Mouse (Mus musculus) CH12.LX (cell line): ENCODE data around the gene Prokr1. TPM values are rescaled to one million over a fixed set of nuclear protein-coding genes. Genes with fewer than 3 reads are reported as not detected.

Experiments used
- DNase-seq: peaks from one replicate; pipeline ENCODE4 v3.0.0-alpha.2; 2013; ENCODE audit errors: extremely low read depth
- H3K27ac ChIP-seq: 2 replicates; pipeline ENCODE4 v1.5.1; 2012; ENCODE audit warnings: low read depth, mild to moderate bottlenecking, control low read depth, moderate library complexity; ENCODE audit not compliant: insufficient read depth
- H3K27me3 ChIP-seq: replicated peaks from 2 replicates; pipeline ENCODE3; 2012; ENCODE audit warnings: inconsistent platforms
- H3K36me3 ChIP-seq, 2 experiments: replicated peaks in 1 of 2; 2 replicates each; pipeline versions ENCODE3 to v1.6.1; 2012; ENCODE audit warnings: inconsistent platforms in 1 of 2, low read length in 1 of 2, mild to moderate bottlenecking in 1 of 2, mixed read lengths in 1 of 2, moderate library complexity in 1 of 2; ENCODE audit not compliant: control insufficient read depth in 1 of 2, insufficient read depth in 1 of 2
- H3K4me1 ChIP-seq, 2 experiments: 2 replicates each; pipeline ENCODE4 v1.6.1; 2012; ENCODE audit warnings: inconsistent platforms in 1 of 2, moderate library complexity in 1 of 2; ENCODE audit not compliant: insufficient read depth in 2 of 2, control insufficient read depth in 1 of 2
- H3K4me2 ChIP-seq: 2 replicates; pipeline ENCODE4 v1.6.1; 2012; ENCODE audit warnings: low read depth, mild to moderate bottlenecking, control low read depth; ENCODE audit not compliant: poor library complexity, insufficient read depth, severe bottlenecking
- H3K4me3 ChIP-seq, 3 experiments: fragments of 150-350 bp in 1 of 3; sonication (generic) in 1 of 3; replicated peaks in 1 of 3; 2 replicates each; pipeline versions ENCODE3 to v1.5.1; 2011 to 2012; ENCODE audit warnings: low read depth in 2 of 3, low read length in 2 of 3, mild to moderate bottlenecking in 2 of 3, moderate library complexity in 2 of 3, control low read depth in 1 of 3, improper control_type of control experiment in 1 of 3, inconsistent platforms in 1 of 3, mixed read lengths in 1 of 3; ENCODE audit not compliant: poor library complexity in 1 of 3
- H3K79me2 ChIP-seq: replicated peaks from 2 replicates; pipeline ENCODE4 v1.6.1; 2012; ENCODE audit warnings: mild to moderate bottlenecking, moderate library complexity; ENCODE audit not compliant: control insufficient read depth, poor library complexity, insufficient read depth, severe bottlenecking; ENCODE audit errors: extremely low read depth
- H3K9ac ChIP-seq: 2 replicates; pipeline ENCODE4 v1.6.1; 2012; ENCODE audit warnings: low read depth, mild to moderate bottlenecking, control low read depth, moderate library complexity; ENCODE audit not compliant: insufficient read depth
- H3K9me3 ChIP-seq: replicated peaks from 2 replicates; pipeline ENCODE3; 2012; ENCODE audit warnings: low read length, inconsistent platforms, mixed read lengths
- CTCF ChIP-seq, 2 experiments: IDR thresholded peaks in 1 of 2; conservative IDR thresholded peaks in 1 of 2; 2 replicates each; pipeline ENCODE4 v1.5.1; 2011 to 2012; ENCODE audit warnings: low read depth in 2 of 2, low read length in 2 of 2, improper control_type of control experiment in 1 of 2, inconsistent platforms in 1 of 2, mild to moderate bottlenecking in 1 of 2, moderate library complexity in 1 of 2
- EP300 ChIP-seq: IDR thresholded peaks from 2 replicates; pipeline ENCODE4 v1.6.1; 2011; ENCODE audit warnings: low read length, improper control_type of control experiment
- GABPA ChIP-seq: IDR thresholded peaks from 2 replicates; pipeline ENCODE4 v1.6.1; 2012; ENCODE audit warnings: low read depth, low read length, improper control_type of control experiment, inconsistent platforms; ENCODE audit not compliant: insufficient replicate concordance
- HCFC1 ChIP-seq: IDR thresholded peaks from 2 replicates; pipeline ENCODE4 v1.6.1; 2012; ENCODE audit warnings: low read depth, mild to moderate bottlenecking, inconsistent platforms, low read length, improper control_type of control experiment
- JUND ChIP-seq: conservative IDR thresholded peaks from 2 replicates; pipeline ENCODE4 v1.6.1; 2011; ENCODE audit warnings: low read depth, low read length, improper control_type of control experiment
- MAX ChIP-seq: IDR thresholded peaks from 2 replicates; pipeline ENCODE4 v1.6.1; 2011; ENCODE audit warnings: low read length, improper control_type of control experiment
- MAZ ChIP-seq: IDR thresholded peaks from 2 replicates; pipeline ENCODE4 v1.6.1; 2012; ENCODE audit warnings: low read depth, mild to moderate bottlenecking, inconsistent platforms, low read length, improper control_type of control experiment, moderate library complexity
- MXI1 ChIP-seq: IDR thresholded peaks from 2 replicates; pipeline ENCODE4 v1.6.1; 2011; ENCODE audit warnings: mild to moderate bottlenecking, low read depth, low read length, improper control_type of control experiment
- NRF1 ChIP-seq: IDR thresholded peaks from 2 replicates; pipeline ENCODE4 v1.6.1; 2014; ENCODE audit warnings: low read depth, mild to moderate bottlenecking, inconsistent platforms, low read length, improper control_type of control experiment, moderate library complexity
- PAX5 ChIP-seq: IDR thresholded peaks from 2 replicates; pipeline ENCODE4 v1.6.1; 2012; ENCODE audit warnings: low read length, inconsistent platforms, mixed read lengths
- POLR2AphosphoS2 ChIP-seq: IDR thresholded peaks from 2 replicates; pipeline ENCODE4 v1.6.1; 2011; ENCODE audit warnings: low read depth, low read length, improper control_type of control experiment
- SIN3A ChIP-seq: IDR thresholded peaks from 2 replicates; pipeline ENCODE4 v1.6.1; 2012; ENCODE audit warnings: low read length, improper control_type of control experiment, inconsistent platforms
- SMC3 ChIP-seq: IDR thresholded peaks from 2 replicates; pipeline ENCODE4 v1.6.1; 2011; ENCODE audit warnings: low read depth, low read length, improper control_type of control experiment
- TCF12 ChIP-seq: IDR thresholded peaks from 2 replicates; pipeline ENCODE4 v1.6.1; 2014; ENCODE audit warnings: low read depth, mild to moderate bottlenecking, inconsistent platforms, low read length, improper control_type of control experiment
- UBTF ChIP-seq: IDR thresholded peaks from 2 replicates; pipeline ENCODE4 v1.6.1; 2012; ENCODE audit warnings: low read depth, mild to moderate bottlenecking, inconsistent platforms, low read length, improper control_type of control experiment, moderate library complexity
- USF1 ChIP-seq: IDR thresholded peaks from 2 replicates; pipeline ENCODE4 v1.6.1; 2014; ENCODE audit warnings: low read depth, mild to moderate bottlenecking, inconsistent platforms, low read length, improper control_type of control experiment
- dilution Hi-C: fragments of 300-500 bp; cut with MboI; formaldehyde crosslinking; loops from 2 replicates; pipeline ENCODE4 v1.14.3; 2020; ENCODE audit warnings: low sequenced_read_pairs; ENCODE audit not compliant: extremely low pct_unique_long_range_greater_than_20kb, extremely low pct_ligation_motif_present
- in situ Hi-C: fragments of 300-500 bp; cut with MboI; formaldehyde crosslinking; loops from 3 replicates; pipeline ENCODE4 v1.14.3; 2019; ENCODE audit warnings: low sequenced_read_pairs, low pct_ligation_motif_present, low pct_unique_long_range_greater_than_20kb, mixed read lengths
- polyA plus RNA-seq: library from polyadenylated mRNA; unstranded; fragments of >175 nt; gene quantifications from 2 replicates; pipeline ENCODE4 v1.2.1, GENCODE M21; 2012; ENCODE audit warnings: low read depth; ENCODE audit not compliant: insufficient read length
- total RNA-seq, 2 experiments: library from RNA; depleted of rRNA; stranded (reverse); fragments of 300-350 nt in 1 of 2; fragments of >200 nt in 1 of 2; gene quantifications; 2 replicates each; pipeline ENCODE4 v1.2.3; 2012 to 2014

The Prokr1 gene
- total and polyA plus RNA-seq, 3 experiments = 0.08 TPM; not detected in 2

- TF ChIP-seq HCFC1 (no peak), SMC3 (no peak), MAX (0 out of 2 replicates have a peak, but pooled peaks have one; percentile 17), GABPA (no peak), UBTF (no peak), NRF1 (no peak), PAX5 (no peak), EP300 (peak; percentile 71)
Measured at GRCm38 (mm10) chr6:87594188-87594587, 3.6 kb upstream of the Prokr1 start (continued).

GRCm38 (mm10) chr6:87589718-87590393 lies 687 bp downstream of the Prokr1 start:
- no peak overlapping the region for H3K9ac ChIP-seq
- DNase-seq = no peak
- H3K27ac ChIP-seq = no peak overlapping the region

GRCm38 (mm10) chr6:87583991-87584390 lies 6.6 kb downstream of the Prokr1 start:
- in situ Hi-C loops (no loop called here), dilution Hi-C loops (no loop called here)
- no peak for DNase-seq
- peaks cover 11% of the 10 kb centered on the region for H3K27me3 ChIP-seq
- H3K9me3 ChIP-seq = no peaks in the 10 kb centered on the region
- H3K9ac ChIP-seq = no peak overlapping the region
- H3K27ac ChIP-seq = no peak overlapping the region
- no peak for TF ChIP-seq PAX5
- H3K4me1 ChIP-seq = no peaks in the 10 kb centered on the region; a peak in 1 of 4 replicates
- H3K4me2 ChIP-seq = no peak overlapping the region
- H3K36me3 ChIP-seq = no peaks in the 10 kb centered on the region
- no peaks in the 10 kb centered on the region for H3K79me2 ChIP-seq
- no peak overlapping the region for H3K4me3 ChIP-seq

More at GRCm38 (mm10) chr6:87589718-87590393, 687 bp downstream of the Prokr1 start:
- H3K4me1 ChIP-seq = peaks cover 4 to 17% of the 10 kb centered on the region in 2 experiments
- H3K9me3 ChIP-seq = no peaks in the 10 kb centered on the region
- in situ Hi-C loops = no loop called here
- peak overlapping the region; percentile 65; the same call in 1 of the 2 replicates for H3K4me2 ChIP-seq
- peaks cover 11% of the 10 kb centered on the region for H3K27me3 ChIP-seq
- TF ChIP-seq MAZ (no peak), POLR2AphosphoS2 (no peak), SIN3A (no peak)
- H3K4me3 ChIP-seq = no peak overlapping the region
- no peaks in the 10 kb centered on the region for H3K79me2 ChIP-seq
- H3K36me3 ChIP-seq = no peaks in the 10 kb centered on the region
- dilution Hi-C loops = no loop called here

GRCm38 (mm10) chr6:87583183-87583611 lies 7.3 kb downstream of the Prokr1 start:
- no peak for DNase-seq
- H3K9me3 ChIP-seq = no peaks in the 10 kb centered on the region
- no peak overlapping the region for H3K9ac ChIP-seq
- no peaks in the 10 kb centered on the region for H3K36me3 ChIP-seq
- in situ Hi-C loops = no loop called here
- TF ChIP-seq TCF12 = no peak
- no peak for TF ChIP-seq JUND
- TF ChIP-seq USF1 = no peak
- no peak for TF ChIP-seq MXI1
- TF ChIP-seq CTCF (conservative IDR thresholded peaks at IDR 0.05 in 1 of 2, IDR thresholded peaks at IDR 0.05 in 1 of 2; ENCODE audit: low read depth in 2 of 2, low read length in 2 of 2) = no peak
- no peak for TF ChIP-seq SIN3A
- no peak for TF ChIP-seq EP300
- no peaks in the 10 kb centered on the region for H3K79me2 ChIP-seq
- H3K4me2 ChIP-seq = no peak overlapping the region
- H3K27me3 ChIP-seq = peaks cover 9% of the 10 kb centered on the region
- H3K4me1 ChIP-seq = peaks cover 0 to 2% of the 10 kb centered on the region in 2 experiments; a peak in 1 of 4 replicates
- no peak overlapping the region for H3K27ac ChIP-seq
- dilution Hi-C loops = no loop called here
- H3K4me3 ChIP-seq = no peak overlapping the region
